Mouse (Mus musculus) E14TG2a.4 (cell line): ENCODE data around the gene Rsrp1.

Experiments used
- CTCF ChIP-seq: conservative IDR thresholded peaks from 2 replicates; pipeline ENCODE4 v1.5.1; 2014; ENCODE audit warnings: low read length
- NANOG ChIP-seq: IDR thresholded peaks from 2 replicates; pipeline ENCODE4 v1.6.1; 2014; ENCODE audit warnings: borderline replicate concordance, low read length, mixed read lengths
- POU5F1 ChIP-seq: IDR thresholded peaks from 2 replicates; pipeline ENCODE4 v1.6.1; 2014; ENCODE audit warnings: low read length, borderline replicate concordance

- TF ChIP-seq CTCF, result no peak
- no peak for TF ChIP-seq NANOG
- no peak for TF ChIP-seq POU5F1
Measured at GRCm38 (mm10) chr4:134930190-134930589, 6.8 kb downstream of the Rsrp1 start.
